In the genomic region with DNA sequence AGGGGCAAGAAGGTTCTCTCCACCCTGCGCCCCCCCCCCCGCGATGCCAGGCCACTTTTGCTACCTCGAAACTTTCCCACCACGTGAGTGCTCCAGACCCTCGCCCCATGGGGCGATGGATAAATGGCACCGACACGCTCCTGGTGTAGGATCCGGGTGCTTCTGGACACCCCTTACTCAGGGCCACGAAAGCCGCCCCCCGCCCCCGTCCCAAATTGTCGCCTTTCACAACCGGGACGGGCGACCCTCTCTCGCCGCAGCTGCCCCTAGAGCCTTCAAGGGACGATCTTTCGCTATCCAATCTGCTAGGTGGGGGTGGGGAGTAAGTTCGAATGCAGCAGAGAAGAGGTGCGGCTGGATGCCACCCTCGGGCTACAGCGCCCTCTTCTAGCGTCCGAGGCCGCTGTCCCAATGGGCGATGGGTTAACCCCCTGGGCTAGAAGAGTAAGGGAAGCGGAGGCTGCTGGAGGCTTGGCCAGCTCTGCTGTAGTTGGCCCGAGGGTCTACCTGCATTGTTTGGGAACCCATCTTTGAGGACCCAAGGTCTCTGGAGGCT, we compare ENCODE assay signal across 8 mouse cellular contexts. TPM values are rescaled to one million over a fixed set of nuclear protein-coding genes. Genes with fewer than 3 reads are reported as not detected.
DNase-seq lines count a peak whose midpoint lies in the region; ATAC-seq and TF ChIP-seq lines count a peak whose summit lies in the region.

No protein-coding gene starts in this region.

- peak overlapping the region; percentile 89 for H3K9ac ChIP-seq in forebrain, embryonic 16.5 days (replicated peaks; ENCODE audit: low read depth, low read length)
- peak overlapping the region; percentile 72 for H3K9ac ChIP-seq in limb, embryonic 13.5 days

- H3K9me3 ChIP-seq in megakaryocyte, embryonic 14.5 days: peaks cover 21% of the 10 kb centered on the region
- H3K9me3 ChIP-seq in forebrain, embryonic 16.5 days (ENCODE audit: control insufficient read depth, low read length): no peaks in the 10 kb centered on the region
- no peaks in the 10 kb centered on the region for H3K9me3 ChIP-seq in limb, embryonic 13.5 days

- no peak for TF ChIP-seq POLR2A in olfactory bulb, adult 2 months (IDR thresholded peaks at IDR 0.05; ENCODE audit: insufficient read depth, low read depth, low read length)

- 0% methylated on average over 32 of the region's 32 CpGs for WGBS in forebrain, embryonic 16.5 days
- WGBS in limb, embryonic 13.5 days: under 1% methylated on average over 31 of the region's 32 CpGs
- under 1% methylated on average over 32 of the region's 32 CpGs for WGBS in olfactory bulb, adult 2 months

- H3K27me3 ChIP-seq in megakaryocyte, embryonic 14.5 days (replicated peaks): peaks cover 93% of the 10 kb centered on the region
- no peaks in the 10 kb centered on the region for H3K27me3 ChIP-seq in forebrain, embryonic 16.5 days (replicated peaks; ENCODE audit: control insufficient read depth, insufficient read depth, low read length)
- H3K27me3 ChIP-seq in limb, embryonic 13.5 days: peaks cover 87% of the 10 kb centered on the region

- DNase-seq in yolk sac, embryonic 10.5 days (ENCODE audit: low spot score): no peak
- DNase-seq in spleen, postnatal 4 days (ENCODE audit: low spot score in 2 of 2): no peak

- peak overlapping the region; percentile 90 for H3K4me3 ChIP-seq in megakaryocyte, embryonic 14.5 days (replicated peaks)
- peak overlapping the region; percentile 68 for H3K4me3 ChIP-seq in forebrain, embryonic 16.5 days (replicated peaks; ENCODE audit: low read length)
- H3K4me3 ChIP-seq in limb, embryonic 13.5 days: peak overlapping the region; percentile 65
- H3K4me3 ChIP-seq in olfactory bulb, adult 2 months (ENCODE audit: insufficient read depth, low read depth, low read length): peak overlapping the region; percentile 53

- no peak for TF ChIP-seq CTCF in olfactory bulb, adult 2 months (IDR thresholded peaks at IDR 0.05; ENCODE audit: insufficient read depth, low read depth, low read length)

- H3K27ac ChIP-seq in forebrain, embryonic 16.5 days (ENCODE audit: low read length): no peak overlapping the region
- no peak overlapping the region for H3K27ac ChIP-seq in limb, embryonic 13.5 days
- no peak overlapping the region for H3K27ac ChIP-seq in olfactory bulb, adult 2 months (ENCODE audit: insufficient read depth, low read depth, low read length)

- no peak for ATAC-seq in megakaryocyte, adult 5-6 weeks (ENCODE audit: poor library complexity, severe bottlenecking)
- ATAC-seq in forebrain, embryonic 16.5 days: peak; percentile 5
- ATAC-seq in limb, embryonic 13.5 days (ENCODE audit: low FRiP score, low read depth): no peak
- ATAC-seq in megakaryocyte progenitor cell, adult 5-6 weeks (replicated peaks; ENCODE audit: poor library complexity): no peak

- peaks cover 31% of the 10 kb centered on the region for H3K4me1 ChIP-seq in megakaryocyte, embryonic 14.5 days
- H3K4me1 ChIP-seq in forebrain, embryonic 16.5 days (replicated peaks; ENCODE audit: control insufficient read depth, insufficient read depth, low read length): peaks cover 35% of the 10 kb centered on the region
- H3K4me1 ChIP-seq in limb, embryonic 13.5 days: peaks cover 35% of the 10 kb centered on the region
- H3K4me1 ChIP-seq in olfactory bulb, adult 2 months (ENCODE audit: control insufficient read depth, insufficient read depth, low read length): peaks cover 13% of the 10 kb centered on the region

- H3K4me2 ChIP-seq in forebrain, embryonic 16.5 days (ENCODE audit: low read length): peak overlapping the region; percentile 86
- H3K4me2 ChIP-seq in limb, embryonic 13.5 days (replicated peaks): peak overlapping the region; percentile 100

- no peaks in the 10 kb centered on the region for H3K36me3 ChIP-seq in megakaryocyte, embryonic 14.5 days (replicated peaks; ENCODE audit: low read length)
- H3K36me3 ChIP-seq in forebrain, embryonic 16.5 days (ENCODE audit: control insufficient read depth, insufficient read depth): no peaks in the 10 kb centered on the region
- no peaks in the 10 kb centered on the region for H3K36me3 ChIP-seq in limb, embryonic 13.5 days

RNA-seq across cellular contexts. Expression of gene Inhbb, which starts 0.5 kb away (rescaled TPM):
- 0.07 TPM in 1 of 2 replicates, not detected in the other for polyA plus RNA-seq in megakaryocyte, embryonic 14.5 days (2012; ENCODE audit: insufficient read depth, low replicate concordance)
- total RNA-seq in megakaryocyte, adult 5-6 weeks (2015): not detected in 2 replicates
- total RNA-seq in megakaryocyte, adult 5-6 weeks (2017): not detected in 2 replicates
- polyA plus RNA-seq in forebrain, embryonic 16.5 days (2015; fragmentation: Nextera tagmentation; extraction: Ambion mirVana): 5.9 and 7.4 TPM in 2 replicates
- polyA plus RNA-seq in limb, embryonic 13.5 days (2015; fragmentation: Nextera tagmentation; extraction: Ambion mirVana): 0.73 and 0.79 TPM in 2 replicates
- not detected in 2 replicates for polyA plus RNA-seq in olfactory bulb, adult 2 months (2012; ENCODE audit: insufficient read depth, insufficient read length, low replicate concordance, missing spikeins)
- not detected in 2 replicates for total RNA-seq in megakaryocyte progenitor cell, adult 5-6 weeks (2015)
- total RNA-seq in megakaryocyte progenitor cell, adult 5-6 weeks (2017): not detected in 2 replicates
